Mouse (Mus musculus): ENCODE results near the gene Cavin4.

DNA sequence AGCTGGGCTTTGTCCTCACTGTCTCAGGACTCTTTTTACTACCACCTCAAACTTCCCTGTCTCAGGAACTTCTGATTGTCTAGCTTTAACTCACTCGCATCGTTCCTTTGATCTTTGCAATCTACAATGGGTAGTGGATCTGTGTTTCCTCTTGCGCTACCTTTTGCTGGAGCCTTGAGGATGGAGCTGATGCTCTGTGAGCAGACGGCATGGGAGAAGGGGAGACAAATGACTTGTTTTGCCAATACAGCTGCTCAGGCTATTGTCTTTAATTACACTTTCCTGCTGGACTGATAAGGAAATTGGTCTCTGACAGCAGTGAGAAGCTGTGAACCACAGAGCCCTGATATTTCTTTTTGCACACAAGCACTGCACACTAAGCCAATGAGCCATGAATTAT, 53.5 kb downstream of the Cavin4 start:
- TF ChIP-seq POLR2A (IDR thresholded peaks at IDR 0.05; ENCODE audit: low read depth, low read length), result no peak
- no peak for TF ChIP-seq CTCF (IDR thresholded peaks at IDR 0.05; ENCODE audit: borderline replicate concordance, insufficient read depth, low read length)
